In genomic region chr8:10562046-10562445, GRCm38 (mm10) we compare ENCODE assay signal across 24 mouse cellular contexts.
DNase-seq lines count a peak whose midpoint lies in the region; ATAC-seq and TF ChIP-seq lines count a peak whose summit lies in the region.
"Had no signal": no experiment of that assay in that cellular context is flagged by ENCODE, and none has a peak within 500 bp of the region (broad histone marks: within the 10 kb centered on the region; RNA-seq: fewer than 3 reads in every experiment).

No protein-coding gene starts in this region.

- no peak for DNase-seq in hindbrain, postnatal 0 days (ENCODE audit: low spot score)
- DNase-seq in kidney, adult 8-10 months: no peak
- DNase-seq in heart, postnatal 14 days: no peak
- DNase-seq: adrenal gland, postnatal 36 days; cerebellum, adult 11 months; cerebellum, adult 9-11 months; heart, adult 11 months; kidney, adult 11 months; left cerebral cortex, postnatal 4 days; lung, postnatal 4 days; thymus, postnatal 14 days had no signal

- TF ChIP-seq CTCF in hindbrain, postnatal 0 days (IDR thresholded peaks at IDR 0.05; ENCODE audit: low read depth): no peak

- H3K4me3 ChIP-seq in forebrain, embryonic 15.5 days: no peak overlapping the region
- no peak overlapping the region for H3K4me3 ChIP-seq in forebrain, embryonic 16.5 days (replicated peaks; ENCODE audit: low read length)
- no peak overlapping the region for H3K4me3 ChIP-seq in neural tube, embryonic 13.5 days
- H3K4me3 ChIP-seq in neural tube, embryonic 15.5 days (replicated peaks): no peak overlapping the region
- no peak overlapping the region for H3K4me3 ChIP-seq in hindbrain, postnatal 0 days (ENCODE audit: low read length)
- H3K4me3 ChIP-seq: embryonic facial prominence, embryonic 10.5 days; left cerebral cortex, adult 2 months; limb, embryonic 15.5 days; liver, embryonic 15.5 days; lung, embryonic 15.5 days; midbrain, embryonic 12.5 days had no signal

- H3K27ac ChIP-seq in forebrain, embryonic 15.5 days (replicated peaks): no peak overlapping the region
- no peak overlapping the region for H3K27ac ChIP-seq in forebrain, embryonic 16.5 days (ENCODE audit: low read length)
- no peak overlapping the region for H3K27ac ChIP-seq in neural tube, embryonic 13.5 days (replicated peaks)
- H3K27ac ChIP-seq in neural tube, embryonic 15.5 days (replicated peaks): no peak overlapping the region
- 0 out of 2 replicates have a peak overlapping the region, but pooled peaks have one; percentile 36 for H3K27ac ChIP-seq in hindbrain, postnatal 0 days
- H3K27ac ChIP-seq: embryonic facial prominence, embryonic 10.5 days; kidney, postnatal 0 days; left cerebral cortex, adult 2 months; limb, embryonic 15.5 days; liver, embryonic 15.5 days; lung, embryonic 15.5 days; midbrain, embryonic 12.5 days had no signal

- no peak overlapping the region for H3K4me2 ChIP-seq in forebrain, embryonic 15.5 days (replicated peaks)
- no peak overlapping the region for H3K4me2 ChIP-seq in forebrain, embryonic 16.5 days (ENCODE audit: low read length)
- H3K4me2 ChIP-seq in neural tube, embryonic 13.5 days: no peak overlapping the region
- no peak overlapping the region for H3K4me2 ChIP-seq in neural tube, embryonic 15.5 days
- H3K4me2 ChIP-seq in hindbrain, postnatal 0 days (ENCODE audit: low read depth, low read length): no peak overlapping the region
- H3K4me2 ChIP-seq: heart, embryonic 11.5 days; limb, embryonic 15.5 days; liver, embryonic 15.5 days; lung, embryonic 15.5 days; midbrain, embryonic 12.5 days had no signal

- WGBS in forebrain, embryonic 15.5 days: 71% methylated on average over 13 of the region's 13 CpGs
- 69% methylated on average over 13 of the region's 13 CpGs for WGBS in forebrain, embryonic 16.5 days
- WGBS in neural tube, embryonic 13.5 days: 59% methylated on average over 13 of the region's 13 CpGs
- WGBS in neural tube, embryonic 15.5 days: 54% methylated on average over 13 of the region's 13 CpGs
- WGBS in hindbrain, postnatal 0 days: 46% methylated on average over 13 of the region's 13 CpGs

- H3K27me3 ChIP-seq in forebrain, embryonic 15.5 days: no peaks in the 10 kb centered on the region
- H3K27me3 ChIP-seq in forebrain, embryonic 16.5 days (replicated peaks; ENCODE audit: control insufficient read depth, insufficient read depth, low read length): no peaks in the 10 kb centered on the region
- no peaks in the 10 kb centered on the region for H3K27me3 ChIP-seq in neural tube, embryonic 13.5 days
- H3K27me3 ChIP-seq in neural tube, embryonic 15.5 days (replicated peaks): no peaks in the 10 kb centered on the region
- H3K27me3 ChIP-seq in hindbrain, postnatal 0 days (ENCODE audit: insufficient read depth, low read length): no peaks in the 10 kb centered on the region
- H3K27me3 ChIP-seq: limb, embryonic 15.5 days; liver, embryonic 15.5 days; lung, embryonic 15.5 days; midbrain, embryonic 12.5 days had no signal

- intact Hi-C loops in heart, postnatal 14 days (cut with DNase I): no loop called here

- no peaks in the 10 kb centered on the region for H3K9me3 ChIP-seq in forebrain, embryonic 15.5 days
- no peaks in the 10 kb centered on the region for H3K9me3 ChIP-seq in forebrain, embryonic 16.5 days (ENCODE audit: control insufficient read depth, low read length)
- H3K9me3 ChIP-seq in neural tube, embryonic 13.5 days: no peaks in the 10 kb centered on the region
- no peaks in the 10 kb centered on the region for H3K9me3 ChIP-seq in neural tube, embryonic 15.5 days (replicated peaks)
- no peaks in the 10 kb centered on the region for H3K9me3 ChIP-seq in hindbrain, postnatal 0 days (ENCODE audit: low read length)
- H3K9me3 ChIP-seq: embryonic facial prominence, embryonic 10.5 days; limb, embryonic 15.5 days; liver, embryonic 15.5 days; lung, embryonic 15.5 days; midbrain, embryonic 12.5 days had no signal

- H3K36me3 ChIP-seq in forebrain, embryonic 15.5 days: no peaks in the 10 kb centered on the region
- no peaks in the 10 kb centered on the region for H3K36me3 ChIP-seq in forebrain, embryonic 16.5 days (ENCODE audit: control insufficient read depth, insufficient read depth)
- no peaks in the 10 kb centered on the region for H3K36me3 ChIP-seq in neural tube, embryonic 13.5 days
- H3K36me3 ChIP-seq in neural tube, embryonic 15.5 days: no peaks in the 10 kb centered on the region
- H3K36me3 ChIP-seq in hindbrain, postnatal 0 days (ENCODE audit: insufficient read depth, low read length): peaks cover 5% of the 10 kb centered on the region; the same call in 1 of the 2 replicates
- H3K36me3 ChIP-seq: embryonic facial prominence, embryonic 10.5 days; limb, embryonic 15.5 days; liver, embryonic 15.5 days; lung, embryonic 15.5 days; midbrain, embryonic 12.5 days had no signal

- no peak overlapping the region for H3K9ac ChIP-seq in forebrain, embryonic 15.5 days (replicated peaks)
- H3K9ac ChIP-seq in forebrain, embryonic 16.5 days (replicated peaks; ENCODE audit: low read depth, low read length): no peak overlapping the region
- no peak overlapping the region for H3K9ac ChIP-seq in neural tube, embryonic 13.5 days
- no peak overlapping the region for H3K9ac ChIP-seq in neural tube, embryonic 15.5 days (replicated peaks)
- no peak overlapping the region for H3K9ac ChIP-seq in hindbrain, postnatal 0 days (replicated peaks; ENCODE audit: low read length)
- H3K9ac ChIP-seq: limb, embryonic 15.5 days; liver, embryonic 15.5 days; lung, embryonic 15.5 days; midbrain, embryonic 12.5 days had no signal

- 0 out of 2 replicates have a peak, but pooled peaks have one; percentile 32 for ATAC-seq in forebrain, embryonic 15.5 days (replicated peaks)
- no peak for ATAC-seq in forebrain, embryonic 16.5 days
- peak; percentile 33; the same call in 1 of the 2 replicates for ATAC-seq in neural tube, embryonic 13.5 days (ENCODE audit: low read depth)
- no peak for ATAC-seq in neural tube, embryonic 15.5 days (ENCODE audit: low FRiP score)
- no peak for ATAC-seq in hindbrain, postnatal 0 days
- ATAC-seq: CD4-positive, CD25-positive, alpha-beta regulatory T cell, adult 4 months had no signal

- H3K4me1 ChIP-seq in forebrain, embryonic 15.5 days: 0 out of 2 replicates have a peak, but pooled peaks cover 3% of the 10 kb centered on the region
- H3K4me1 ChIP-seq in forebrain, embryonic 16.5 days (replicated peaks; ENCODE audit: control insufficient read depth, insufficient read depth, low read length): peaks cover 5% of the 10 kb centered on the region; the same call in 1 of the 2 replicates
- peaks cover 36% of the 10 kb centered on the region for H3K4me1 ChIP-seq in neural tube, embryonic 13.5 days (replicated peaks)
- H3K4me1 ChIP-seq in neural tube, embryonic 15.5 days: peaks cover 22% of the 10 kb centered on the region
- no peaks in the 10 kb centered on the region for H3K4me1 ChIP-seq in hindbrain, postnatal 0 days (ENCODE audit: insufficient read depth, low read length)
- H3K4me1 ChIP-seq: limb, embryonic 15.5 days; liver, embryonic 15.5 days; lung, embryonic 15.5 days had no signal

Comparison
In these comparisons a context has a peak if more than half of its experiments do, and no peak if none do; other contexts are left out.
1. ATAC-seq: peak in forebrain, embryonic 15.5 days (single experiment) and neural tube, embryonic 13.5 days (single experiment); none in forebrain, embryonic 16.5 days (single experiment), neural tube, embryonic 15.5 days (single experiment) and hindbrain, postnatal 0 days (single experiment).